Mouse (Mus musculus): ENCODE measurements around the gene Nav1. TPM values are rescaled to one million over a fixed set of nuclear protein-coding genes. Genes with fewer than 3 reads are reported as not detected.

Gene Nav1
- polyA plus RNA-seq (2012; rRNA removed), result 15.0 and 16.3 TPM in 2 replicates

DNA sequence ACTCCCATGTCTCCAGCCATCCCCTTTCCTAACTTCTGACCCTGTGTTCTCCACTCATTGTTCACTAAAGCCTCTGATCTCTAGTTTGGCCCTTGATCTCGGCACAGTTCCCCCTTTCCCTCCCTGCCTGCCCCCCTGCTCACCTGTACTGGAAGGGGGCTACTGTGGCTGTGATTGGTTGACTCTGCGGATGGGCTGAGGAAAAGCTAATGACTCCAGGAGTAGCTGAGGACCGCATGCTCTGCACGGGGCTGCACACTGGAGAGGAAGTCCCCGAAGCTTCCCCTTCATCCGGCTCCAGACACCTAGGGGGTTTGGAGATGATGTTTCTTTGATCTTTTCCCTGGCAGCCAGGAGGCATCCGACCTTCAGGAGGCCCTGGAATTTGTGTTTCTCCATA, at the start of gene Nav1:
Nav1 (minus strand) TSS at position 277 of the 400 bp plus-strand sequence.
- WGBS, result 81% methylated on average over 7 of the region's 7 CpGs

DNA sequence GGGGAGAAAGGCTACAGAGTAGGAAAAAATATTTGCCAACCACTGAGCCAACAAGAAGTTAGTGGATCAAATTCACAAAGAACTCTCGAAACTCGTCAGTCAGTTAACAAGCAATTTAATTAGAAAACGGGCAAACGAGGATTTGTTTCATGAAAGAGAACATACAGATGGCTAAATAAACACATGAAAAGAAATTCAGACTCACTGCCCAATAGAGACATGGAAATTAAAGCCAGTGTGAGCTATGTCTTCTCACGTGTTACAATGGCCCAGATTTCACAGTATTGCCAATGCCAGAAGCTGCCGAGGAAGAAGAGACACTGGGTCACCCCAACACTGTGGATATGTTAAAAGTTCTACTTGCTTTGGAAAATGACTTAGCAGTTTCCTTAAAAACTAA, 46.8 kb upstream of the Nav1 start:
- Histone ChIP-seq H3K36me3 (ENCODE audit: control insufficient read depth, insufficient read depth, low read length) (no peaks in the 10 kb centered on the region), H3K27ac (ENCODE audit: insufficient read depth, low read length) (no peak overlapping the region), H3K4me1 (ENCODE audit: control insufficient read depth, insufficient read depth, insufficient read length) (no peaks in the 10 kb centered on the region; the same call in 1 of the 2 replicates), H3K4me3 (ENCODE audit: extremely low read depth, insufficient read depth, insufficient read length) (no peak overlapping the region), H3K27me3 (ENCODE audit: control insufficient read depth, insufficient read depth, low read length) (no peaks in the 10 kb centered on the region)
- WGBS, result 90% methylated on average over 6 of the region's 6 CpGs
- TF ChIP-seq CTCF (IDR thresholded peaks at IDR 0.05; ENCODE audit: extremely low read depth, insufficient read depth, insufficient read length, insufficient replicate concordance) (no peak), POLR2A (IDR thresholded peaks at IDR 0.05; ENCODE audit: low read depth, low read length) (no peak)
- no peak for DNase-seq (ENCODE audit: low read depth in 1 of 2, low spot score in 2 of 2)

More for the DNA sequence above, at the start of gene Nav1:
- Histone ChIP-seq H3K27me3 (ENCODE audit: control insufficient read depth, insufficient read depth, low read length) (no peaks in the 10 kb centered on the region), H3K4me1 (ENCODE audit: control insufficient read depth, insufficient read depth, insufficient read length) (no peaks in the 10 kb centered on the region), H3K27ac (ENCODE audit: insufficient read depth, low read length) (no peak within 1 kb of the TSS), H3K36me3 (ENCODE audit: control insufficient read depth, insufficient read depth, low read length) (no peaks in the 10 kb centered on the region), H3K4me3 (ENCODE audit: extremely low read depth, insufficient read depth, insufficient read length) (no peak within 1 kb of the TSS)
- TF ChIP-seq CTCF (IDR thresholded peaks at IDR 0.05; ENCODE audit: extremely low read depth, insufficient read depth, insufficient read length, insufficient replicate concordance), result no peak
- TF ChIP-seq POLR2A (IDR thresholded peaks at IDR 0.05; ENCODE audit: low read depth, low read length), result no peak
- DNase-seq (ENCODE audit: low read depth in 1 of 2, low spot score in 2 of 2), result no peak

DNA sequence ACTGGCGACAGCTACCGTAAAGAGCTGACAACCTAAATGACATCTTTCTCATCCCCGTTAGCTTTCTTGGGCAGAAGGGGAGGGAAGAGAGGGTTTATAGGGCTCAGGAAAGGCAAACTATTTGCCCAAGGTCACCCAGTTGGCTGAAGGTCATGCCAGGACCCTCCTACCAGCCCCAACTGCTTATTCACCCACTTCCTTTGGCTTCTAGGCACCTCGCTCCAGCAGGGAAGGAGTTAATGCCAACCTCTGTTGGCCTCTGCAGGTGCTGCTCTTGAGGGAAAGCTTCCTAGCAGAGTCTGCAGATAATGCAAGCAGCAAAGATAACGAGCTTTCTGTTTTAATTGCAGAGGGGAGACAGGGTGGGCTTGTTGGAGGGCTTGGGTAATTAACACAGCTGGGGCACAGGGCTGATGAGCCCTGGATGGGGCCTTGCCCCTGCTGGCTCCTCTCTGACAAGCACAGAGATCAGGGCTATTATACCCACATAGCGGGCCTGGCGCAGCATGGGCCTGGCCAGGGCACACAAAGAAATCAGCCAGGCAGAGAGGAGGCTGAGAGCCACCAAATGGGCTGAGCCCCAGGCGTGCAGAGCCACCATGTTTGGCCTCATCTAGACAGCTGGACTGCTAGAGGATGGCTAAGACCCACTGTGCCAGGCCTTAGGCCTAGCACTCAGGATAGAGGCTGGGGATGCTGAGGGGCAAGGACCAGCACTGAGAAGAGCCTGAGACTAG, 38.5 kb upstream of the Nav1 start:
- Histone ChIP-seq H3K27ac (ENCODE audit: insufficient read depth, low read length) (no peak overlapping the region), H3K4me1 (ENCODE audit: control insufficient read depth, insufficient read depth, insufficient read length) (no peaks in the 10 kb centered on the region), H3K36me3 (ENCODE audit: control insufficient read depth, insufficient read depth, low read length) (no peaks in the 10 kb centered on the region), H3K4me3 (ENCODE audit: extremely low read depth, insufficient read depth, insufficient read length) (no peak overlapping the region), H3K27me3 (ENCODE audit: control insufficient read depth, insufficient read depth, low read length) (no peaks in the 10 kb centered on the region)
- TF ChIP-seq POLR2A (IDR thresholded peaks at IDR 0.05; ENCODE audit: low read depth, low read length) (no peak), CTCF (IDR thresholded peaks at IDR 0.05; ENCODE audit: extremely low read depth, insufficient read depth, insufficient read length, insufficient replicate concordance) (no peak)
- DNase-seq (ENCODE audit: low read depth in 1 of 2, low spot score in 2 of 2), result no peak
- WGBS, result 84% methylated on average over 8 of the region's 8 CpGs

DNA sequence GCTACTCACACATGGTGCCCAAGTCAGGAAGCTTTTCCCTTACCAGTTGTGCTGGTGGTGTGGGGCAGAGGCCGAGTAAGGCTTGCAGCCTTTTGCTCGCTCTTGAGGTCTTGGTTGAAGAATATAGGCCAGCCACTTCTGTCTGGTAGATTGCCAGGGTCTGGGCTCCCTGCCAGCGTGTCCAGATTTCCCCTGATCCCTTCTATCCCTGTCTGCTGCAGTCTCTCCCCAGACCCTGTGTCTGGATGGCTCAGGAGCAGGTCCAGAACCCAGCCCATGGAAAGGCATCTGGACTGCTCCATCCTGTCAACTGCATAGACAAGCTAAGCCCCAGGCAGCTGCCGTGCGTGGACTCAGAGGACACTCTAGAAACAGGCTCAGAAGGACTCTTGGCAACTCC, 37.0 kb upstream of the Nav1 start:
- Histone ChIP-seq H3K27me3 (ENCODE audit: control insufficient read depth, insufficient read depth, low read length) (no peaks in the 10 kb centered on the region), H3K27ac (ENCODE audit: insufficient read depth, low read length) (no peak overlapping the region), H3K4me1 (ENCODE audit: control insufficient read depth, insufficient read depth, insufficient read length) (no peaks in the 10 kb centered on the region), H3K36me3 (ENCODE audit: control insufficient read depth, insufficient read depth, low read length) (no peaks in the 10 kb centered on the region), H3K4me3 (ENCODE audit: extremely low read depth, insufficient read depth, insufficient read length) (no peak overlapping the region)
- TF ChIP-seq CTCF (IDR thresholded peaks at IDR 0.05; ENCODE audit: extremely low read depth, insufficient read depth, insufficient read length, insufficient replicate concordance) (no peak), POLR2A (IDR thresholded peaks at IDR 0.05; ENCODE audit: low read depth, low read length) (no peak)
- DNase-seq (ENCODE audit: low read depth in 1 of 2, low spot score in 2 of 2), result no peak
- 81% methylated on average over 5 of the region's 5 CpGs for WGBS

DNA sequence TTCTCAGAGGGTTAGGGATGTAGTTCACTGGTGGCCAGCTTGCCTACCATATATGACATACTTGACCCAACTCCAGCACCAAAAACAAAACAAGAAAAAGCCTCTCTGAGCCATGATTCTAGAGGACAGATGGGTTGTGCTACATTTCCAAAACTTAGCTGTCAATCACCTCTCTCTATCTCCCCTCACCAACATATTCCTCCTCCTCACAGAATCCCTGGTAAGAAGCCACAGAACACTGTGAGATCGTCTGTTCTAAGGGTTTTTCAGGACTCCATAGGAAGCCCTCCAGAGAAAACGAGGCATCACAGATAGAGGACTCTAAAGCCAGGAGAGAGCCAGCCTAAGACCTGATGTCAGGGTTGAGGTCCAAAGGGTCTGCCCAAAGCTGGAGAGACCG, 36.6 kb upstream of the Nav1 start:
- WGBS, result 81% methylated on average over 3 of the region's 3 CpGs
- Histone ChIP-seq H3K27me3 (ENCODE audit: control insufficient read depth, insufficient read depth, low read length) (no peaks in the 10 kb centered on the region), H3K4me3 (ENCODE audit: extremely low read depth, insufficient read depth, insufficient read length) (no peak overlapping the region), H3K27ac (ENCODE audit: insufficient read depth, low read length) (no peak overlapping the region), H3K4me1 (ENCODE audit: control insufficient read depth, insufficient read depth, insufficient read length) (no peaks in the 10 kb centered on the region), H3K36me3 (ENCODE audit: control insufficient read depth, insufficient read depth, low read length) (no peaks in the 10 kb centered on the region)
- no peak for TF ChIP-seq POLR2A (IDR thresholded peaks at IDR 0.05; ENCODE audit: low read depth, low read length)
- DNase-seq (ENCODE audit: low read depth in 1 of 2, low spot score in 2 of 2), result no peak

DNA sequence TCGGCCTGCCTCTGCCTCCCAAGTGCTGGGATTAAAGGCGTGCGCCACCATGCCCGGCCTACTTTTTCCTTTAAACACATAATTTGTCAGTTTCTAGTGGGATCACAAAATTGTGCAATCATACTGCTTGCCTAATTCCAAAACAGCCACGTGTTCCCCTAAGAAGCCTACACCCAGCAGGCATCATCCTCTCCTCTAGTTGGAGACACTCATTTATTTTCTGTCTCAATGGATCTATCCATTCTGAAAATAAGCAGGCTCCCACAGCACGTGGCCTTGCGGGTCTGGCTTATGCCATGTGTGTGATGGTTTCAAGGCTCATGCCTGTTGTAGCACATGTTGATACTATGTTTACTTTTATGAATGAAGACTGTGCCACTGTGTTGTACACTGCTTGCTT, 32.8 kb upstream of the Nav1 start:
- DNase-seq (ENCODE audit: low read depth in 1 of 2, low spot score in 2 of 2), result no peak
- Histone ChIP-seq H3K4me3 (ENCODE audit: extremely low read depth, insufficient read depth, insufficient read length) (no peak overlapping the region), H3K36me3 (ENCODE audit: control insufficient read depth, insufficient read depth, low read length) (no peaks in the 10 kb centered on the region), H3K27me3 (ENCODE audit: control insufficient read depth, insufficient read depth, low read length) (no peaks in the 10 kb centered on the region), H3K4me1 (ENCODE audit: control insufficient read depth, insufficient read depth, insufficient read length) (no peaks in the 10 kb centered on the region), H3K27ac (ENCODE audit: insufficient read depth, low read length) (no peak overlapping the region)
- WGBS, result 90% methylated on average over 7 of the region's 7 CpGs
- no peak for TF ChIP-seq CTCF (IDR thresholded peaks at IDR 0.05; ENCODE audit: extremely low read depth, insufficient read depth, insufficient read length, insufficient replicate concordance)
- no peak for TF ChIP-seq POLR2A (IDR thresholded peaks at IDR 0.05; ENCODE audit: low read depth, low read length)

DNA sequence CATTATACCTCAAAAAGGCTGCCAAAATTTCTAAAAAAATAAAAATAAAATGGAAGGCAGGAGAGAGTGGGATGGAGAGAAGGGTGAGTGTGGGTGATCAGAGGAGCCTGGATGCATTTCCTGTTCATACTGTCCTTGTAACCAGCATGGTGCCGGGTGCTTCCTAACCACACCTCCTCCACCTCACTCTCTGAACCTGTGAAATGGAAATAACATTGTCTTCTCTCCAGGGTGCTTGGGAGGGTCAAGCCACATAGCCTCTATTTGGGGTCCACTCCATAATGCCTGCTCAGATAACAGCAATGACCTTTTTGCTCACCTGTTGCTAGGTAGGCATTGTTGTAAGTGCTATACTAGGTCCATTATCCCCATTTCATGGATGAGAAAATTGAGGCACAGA, 32.0 kb upstream of the Nav1 start:
- 86% methylated on average over 1 of the region's 1 CpGs for WGBS
- no peaks in the 10 kb centered on the region for H3K4me1 ChIP-seq (ENCODE audit: control insufficient read depth, insufficient read depth, insufficient read length)
- no peaks in the 10 kb centered on the region for H3K27me3 ChIP-seq (ENCODE audit: control insufficient read depth, insufficient read depth, low read length)
- no peak for TF ChIP-seq POLR2A (IDR thresholded peaks at IDR 0.05; ENCODE audit: low read depth, low read length)
- no peak for TF ChIP-seq CTCF (IDR thresholded peaks at IDR 0.05; ENCODE audit: extremely low read depth, insufficient read depth, insufficient read length, insufficient replicate concordance)
- DNase-seq (ENCODE audit: low read depth in 1 of 2, low spot score in 2 of 2), result no peak
- no peaks in the 10 kb centered on the region for H3K36me3 ChIP-seq (ENCODE audit: control insufficient read depth, insufficient read depth, low read length)
- H3K27ac ChIP-seq (ENCODE audit: insufficient read depth, low read length), result no peak overlapping the region
- H3K4me3 ChIP-seq (ENCODE audit: extremely low read depth, insufficient read depth, insufficient read length), result no peak overlapping the region
